Mouse (Mus musculus) stomach, embryonic 14.5 days (tissue): ENCODE results near the gene Gpx6. TPM values are rescaled to one million over a fixed set of nuclear protein-coding genes. Genes with fewer than 3 reads are reported as not detected.

Experiments used
- ATAC-seq: fragments of 200-750 bp; cut with Nextera tagmentation; 2 replicates; pipeline ENCODE4 v1.8.0; 2017; ENCODE audit warnings: low read depth, moderate TSS enrichment; ENCODE audit not compliant: insufficient number of reproducible peaks, insufficient read depth, low FRiP score
- H3K27ac ChIP-seq: fragments of 300-500 bp; sonication (generic); 2 replicates; pipeline ENCODE4 v1.5.1; 2014; ENCODE audit warnings: mild to moderate bottlenecking, low read length, moderate library complexity, mixed read lengths
- H3K27me3 ChIP-seq: fragments of 300-500 bp; sonication (generic); 2 replicates; pipeline ENCODE4 v1.6.1; 2014; ENCODE audit warnings: low read length, control low read depth, mixed read lengths; ENCODE audit not compliant: control insufficient read depth, insufficient read depth
- H3K36me3 ChIP-seq: fragments of 300-500 bp; sonication (generic); 2 replicates; pipeline ENCODE4 v1.6.1; 2014; ENCODE audit warnings: mild to moderate bottlenecking, control low read depth, low read length, moderate library complexity, mixed read lengths; ENCODE audit not compliant: control insufficient read depth, insufficient read depth
- H3K4me1 ChIP-seq: fragments of 300-500 bp; sonication (generic); 2 replicates; pipeline ENCODE4 v1.6.1; 2014; ENCODE audit warnings: low read length, control low read depth, mixed read lengths; ENCODE audit not compliant: control insufficient read depth, insufficient read depth
- H3K4me2 ChIP-seq: fragments of 300-500 bp; sonication (generic); replicated peaks from 2 replicates; pipeline ENCODE4 v1.6.1; 2014; ENCODE audit warnings: low read depth, low read length, control low read depth
- H3K4me3 ChIP-seq: fragments of 300-500 bp; sonication (generic); 2 replicates; pipeline ENCODE4 v1.5.1; 2014; ENCODE audit warnings: low read depth, low read length, control low read depth
- H3K9ac ChIP-seq: fragments of 300-500 bp; sonication (generic); replicated peaks from 2 replicates; pipeline ENCODE4 v1.6.1; 2014; ENCODE audit warnings: low read depth, mild to moderate bottlenecking, control low read depth, low read length, moderate library complexity, mixed read lengths
- H3K9me3 ChIP-seq: fragments of 300-500 bp; sonication (generic); 2 replicates; pipeline ENCODE4 v1.6.1; 2016; ENCODE audit warnings: low read depth, low read length, control low read depth; ENCODE audit not compliant: control insufficient read depth
- WGBS: fragments of 180-500 bp; shearing (Covaris S2); extraction: QIAGEN DNeasy Blood & Tissue Kit; methylation state at CpG from one replicate; pipeline ENCODE4 v1.1.7; 2014; 5-methylcytosine and 5-hydroxymethylcytosine counted together
- polyA plus RNA-seq: library from polyadenylated mRNA; unstranded; fragments of >200 nt; fragmentation: Nextera tagmentation; extraction: Ambion mirVana; gene quantifications from 2 replicates; pipeline ENCODE4 v1.2.1, GENCODE M21; 2014

Gpx6 gene
- polyA plus RNA-seq, 1 experiment from 2014 or later: not detected

DNA sequence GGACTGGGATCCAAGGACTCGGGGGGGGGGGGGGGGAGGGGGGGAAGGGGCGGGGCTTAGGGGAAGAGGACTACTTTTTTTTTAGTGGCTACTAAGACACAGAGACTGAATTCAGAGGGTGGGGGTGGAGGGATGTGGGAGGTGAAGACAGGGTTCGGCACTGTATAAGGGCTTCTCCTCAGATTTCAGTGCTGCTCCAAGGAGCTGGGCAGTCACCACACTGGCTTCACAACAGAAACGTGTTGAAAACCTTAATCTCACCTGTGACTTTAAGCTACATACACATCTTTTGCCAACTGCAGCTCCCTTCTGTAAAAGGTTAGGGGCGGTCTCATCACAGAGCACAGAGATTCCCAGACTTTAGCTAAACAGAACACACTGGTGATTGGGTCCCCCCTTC lies 929 bp downstream of the Gpx6 start:
- Histone ChIP-seq H3K27me3 (no peaks in the 10 kb centered on the region), H3K4me2 (no peak overlapping the region), H3K4me1 (no peaks in the 10 kb centered on the region), H3K9me3 (no peaks in the 10 kb centered on the region), H3K36me3 (no peaks in the 10 kb centered on the region), H3K9ac (no peak overlapping the region), H3K27ac (no peak overlapping the region), H3K4me3 (no peak overlapping the region)
- 49% methylated on average over 3 of the region's 5 CpGs for WGBS
- ATAC-seq: no peak

DNA sequence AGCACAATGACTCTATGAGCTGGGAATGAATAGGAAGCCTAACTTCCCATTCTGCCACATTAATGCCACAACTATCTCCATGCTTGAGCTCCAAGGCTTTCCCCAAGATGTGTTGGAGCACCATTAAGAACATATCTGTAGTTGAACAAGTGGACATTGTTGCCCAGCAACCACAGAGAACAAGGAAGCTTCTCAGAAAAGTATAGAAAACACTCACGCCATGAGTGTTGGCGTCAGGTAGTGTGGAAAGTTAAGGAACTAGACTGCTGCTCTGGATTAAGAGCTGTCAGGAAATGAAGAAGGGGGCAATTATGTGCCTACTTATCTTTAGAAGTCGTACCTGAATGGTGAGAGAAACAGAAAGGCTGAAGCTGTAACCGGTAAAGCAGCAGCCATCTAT lies 2.0 kb downstream of the Gpx6 start:
- ATAC-seq: no peak
- WGBS: 74% methylated on average over 4 of the region's 4 CpGs
- H3K4me2 ChIP-seq: no peak overlapping the region
- no peak overlapping the region for H3K4me3 ChIP-seq
- no peaks in the 10 kb centered on the region for H3K36me3 ChIP-seq
- H3K27me3 ChIP-seq: no peaks in the 10 kb centered on the region
- H3K4me1 ChIP-seq: no peaks in the 10 kb centered on the region
- no peaks in the 10 kb centered on the region for H3K9me3 ChIP-seq
- no peak overlapping the region for H3K27ac ChIP-seq
- H3K9ac ChIP-seq: no peak overlapping the region

DNA sequence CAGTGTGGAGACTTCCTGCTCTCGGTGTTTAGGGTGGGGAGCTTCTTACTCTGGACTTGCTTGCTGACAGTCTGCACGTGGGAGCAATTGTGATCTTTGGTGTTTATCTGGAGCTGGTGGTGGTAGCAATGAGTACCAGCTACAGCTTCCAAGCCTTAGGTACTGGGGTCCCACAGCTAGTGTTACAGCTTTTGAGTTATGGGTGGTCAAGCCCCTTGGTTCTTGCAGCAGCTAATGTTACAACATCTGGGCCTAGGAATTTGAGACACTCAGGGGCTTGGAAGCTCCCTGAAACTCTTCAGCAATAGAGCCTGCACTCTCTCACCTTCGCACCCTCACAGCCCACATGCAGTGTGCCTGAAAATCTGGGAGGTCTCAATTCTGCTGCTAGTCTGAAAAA lies 8.3 kb downstream of the Gpx6 start:
- no peak overlapping the region for H3K4me3 ChIP-seq
- H3K36me3 ChIP-seq: no peaks in the 10 kb centered on the region
- 54% methylated on average over 3 of the region's 3 CpGs for WGBS
- no peak overlapping the region for H3K27ac ChIP-seq
- no peaks in the 10 kb centered on the region for H3K4me1 ChIP-seq
- no peak overlapping the region for H3K4me2 ChIP-seq
- no peak overlapping the region for H3K9ac ChIP-seq
- H3K27me3 ChIP-seq: no peaks in the 10 kb centered on the region
- H3K9me3 ChIP-seq: no peaks in the 10 kb centered on the region
- ATAC-seq: no peak

DNA sequence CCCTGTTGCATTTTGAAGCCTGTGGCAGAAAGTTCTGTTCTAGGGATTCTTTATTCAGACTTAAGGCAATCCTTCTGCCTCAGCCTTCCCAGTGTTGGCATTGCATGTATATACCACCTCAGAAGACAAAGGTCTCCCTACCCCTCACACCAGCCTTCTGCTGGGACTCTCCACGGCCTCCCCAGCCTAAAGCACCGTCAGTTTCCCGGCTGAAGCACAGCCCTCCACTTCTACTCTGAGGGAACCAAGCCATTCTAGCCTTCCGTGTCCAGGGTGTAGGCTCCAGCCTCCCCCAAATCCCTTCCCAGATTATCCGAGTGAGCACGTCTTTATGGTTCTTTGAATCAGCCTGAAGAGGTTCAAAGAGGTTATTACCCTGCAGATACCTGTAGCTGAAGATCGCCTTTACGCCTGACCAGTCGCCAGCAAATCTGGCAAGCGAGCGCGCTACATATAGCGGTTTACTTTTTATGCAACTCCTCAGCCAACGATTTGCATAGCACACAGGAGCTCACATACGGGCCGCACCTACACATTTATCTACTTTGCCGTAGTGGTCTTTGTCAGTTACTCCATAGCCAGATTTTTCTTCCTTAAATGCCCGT lies 10.1 kb downstream of the Gpx6 start:
- Histone ChIP-seq H3K27me3 (no peaks in the 10 kb centered on the region), H3K27ac (no peak overlapping the region), H3K4me2 (peak overlapping the region; percentile 41), H3K36me3 (no peaks in the 10 kb centered on the region), H3K9me3 (no peaks in the 10 kb centered on the region), H3K4me1 (no peaks in the 10 kb centered on the region), H3K9ac (no peak overlapping the region), H3K4me3 (peak overlapping the region; percentile 25; the same call in 1 of the 2 replicates)
- 4% methylated on average over 18 of the region's 18 CpGs for WGBS
- ATAC-seq: no peak

DNA sequence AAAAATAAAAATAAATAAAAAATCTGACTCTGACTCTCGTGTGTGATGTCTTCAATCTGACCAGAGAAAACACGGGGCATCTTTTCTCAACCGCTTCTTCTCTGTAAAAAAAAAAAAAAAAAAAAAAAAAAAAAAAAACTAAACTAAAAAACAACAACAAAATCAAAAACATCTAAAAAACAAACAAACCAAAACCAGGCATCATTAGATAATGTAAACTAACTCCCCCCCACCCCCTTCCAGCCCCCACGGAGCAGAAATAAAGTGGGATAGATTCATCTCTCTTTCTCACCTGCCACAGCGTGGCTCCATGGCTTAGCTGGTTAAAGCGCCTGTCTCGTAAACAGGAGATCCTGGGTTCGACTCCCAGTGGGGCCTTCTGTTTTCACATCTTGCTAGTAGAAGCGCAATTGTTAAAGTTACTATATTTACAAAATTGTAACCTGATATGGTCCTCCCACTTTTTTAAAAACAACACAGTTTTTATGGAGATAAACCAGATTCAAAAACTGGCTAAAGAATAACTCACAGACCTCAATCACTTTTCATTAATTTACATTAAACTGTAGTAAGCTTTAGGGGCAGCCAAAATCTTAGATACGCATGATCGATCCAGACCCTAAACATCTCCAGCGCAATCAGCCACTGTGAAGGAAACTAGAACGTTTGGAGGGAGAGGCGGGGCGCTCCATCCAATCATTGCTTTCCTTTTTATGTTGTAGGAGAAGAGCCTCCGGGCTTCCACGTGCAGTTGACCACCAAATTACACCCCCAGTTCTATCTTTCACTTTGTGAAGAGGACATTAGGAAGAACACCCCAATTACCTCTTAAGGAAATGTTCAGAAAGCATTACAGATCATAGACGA lies 10.8 kb downstream of the Gpx6 start:
- Histone ChIP-seq H3K4me1 (0 out of 2 replicates have a peak, but pooled peaks cover 4% of the 10 kb centered on the region), H3K36me3 (no peaks in the 10 kb centered on the region), H3K27ac (no peak overlapping the region), H3K9me3 (no peaks in the 10 kb centered on the region), H3K27me3 (no peaks in the 10 kb centered on the region), H3K9ac (no peak overlapping the region), H3K4me3 (peak overlapping the region; percentile 25; the same call in 1 of the 2 replicates), H3K4me2 (peak overlapping the region; percentile 41)
- WGBS: 19% methylated on average over 18 of the region's 18 CpGs
- ATAC-seq: no peak

DNA sequence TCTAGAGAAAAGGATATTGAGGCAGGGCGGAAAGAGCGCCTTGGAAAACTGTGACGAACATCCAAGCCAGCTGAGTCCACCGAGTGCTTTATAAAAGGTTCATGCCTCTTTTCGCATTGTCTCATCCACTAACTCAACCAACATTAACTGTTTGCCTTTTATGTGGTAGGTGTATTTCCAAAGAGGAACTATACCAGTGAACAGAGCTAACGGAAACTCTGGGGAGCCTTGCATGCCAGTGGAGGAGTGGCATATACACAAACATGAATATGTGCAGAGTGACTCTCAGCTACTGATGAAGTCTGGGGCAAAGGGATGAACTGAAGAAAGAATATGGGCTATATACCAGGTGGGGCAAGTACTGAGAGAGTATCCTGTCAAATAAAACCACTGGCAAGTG lies 11.5 kb downstream of the Gpx6 start:
- WGBS: 61% methylated on average over 6 of the region's 6 CpGs
- H3K36me3 ChIP-seq: no peaks in the 10 kb centered on the region
- no peak overlapping the region for H3K9ac ChIP-seq
- no peak overlapping the region for H3K4me3 ChIP-seq
- no peaks in the 10 kb centered on the region for H3K27me3 ChIP-seq
- H3K9me3 ChIP-seq: no peaks in the 10 kb centered on the region
- H3K4me1 ChIP-seq: 0 out of 2 replicates have a peak, but pooled peaks cover 6% of the 10 kb centered on the region
- peak overlapping the region; percentile 41; the same call in 1 of the 2 replicates for H3K4me2 ChIP-seq
- ATAC-seq: no peak
- no peak overlapping the region for H3K27ac ChIP-seq

DNA sequence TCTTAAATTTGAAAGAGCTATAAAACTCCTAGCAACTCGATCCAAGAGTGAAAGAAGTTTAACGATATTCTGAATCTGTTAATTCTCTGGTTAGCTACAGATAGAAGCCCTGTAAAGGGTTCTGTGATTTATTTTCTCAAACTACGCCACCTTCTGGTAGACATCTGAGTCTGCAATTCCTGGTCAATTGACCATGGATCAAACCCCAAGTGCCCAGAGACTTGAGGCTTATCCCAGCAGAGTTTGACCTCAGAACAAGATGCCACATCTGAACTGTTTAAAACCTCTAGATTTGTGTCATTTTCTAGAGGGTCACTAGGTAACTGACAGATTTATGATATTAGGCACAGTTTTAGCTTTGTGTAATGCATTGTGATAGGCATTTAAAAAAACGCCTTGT lies 14.3 kb downstream of the Gpx6 start:
- no peak overlapping the region for H3K9ac ChIP-seq
- peak overlapping the region; percentile 69 for H3K4me2 ChIP-seq
- 10% methylated on average over 4 of the region's 4 CpGs for WGBS
- H3K9me3 ChIP-seq: no peaks in the 10 kb centered on the region
- no peaks in the 10 kb centered on the region for H3K27me3 ChIP-seq
- 0 out of 2 replicates have a peak, but pooled peaks cover 6% of the 10 kb centered on the region for H3K4me1 ChIP-seq
- H3K36me3 ChIP-seq: no peaks in the 10 kb centered on the region
- no peak overlapping the region for H3K27ac ChIP-seq
- peak; percentile 44; the same call in 1 of the 2 replicates for ATAC-seq
- peak overlapping the region; percentile 38 for H3K4me3 ChIP-seq

DNA sequence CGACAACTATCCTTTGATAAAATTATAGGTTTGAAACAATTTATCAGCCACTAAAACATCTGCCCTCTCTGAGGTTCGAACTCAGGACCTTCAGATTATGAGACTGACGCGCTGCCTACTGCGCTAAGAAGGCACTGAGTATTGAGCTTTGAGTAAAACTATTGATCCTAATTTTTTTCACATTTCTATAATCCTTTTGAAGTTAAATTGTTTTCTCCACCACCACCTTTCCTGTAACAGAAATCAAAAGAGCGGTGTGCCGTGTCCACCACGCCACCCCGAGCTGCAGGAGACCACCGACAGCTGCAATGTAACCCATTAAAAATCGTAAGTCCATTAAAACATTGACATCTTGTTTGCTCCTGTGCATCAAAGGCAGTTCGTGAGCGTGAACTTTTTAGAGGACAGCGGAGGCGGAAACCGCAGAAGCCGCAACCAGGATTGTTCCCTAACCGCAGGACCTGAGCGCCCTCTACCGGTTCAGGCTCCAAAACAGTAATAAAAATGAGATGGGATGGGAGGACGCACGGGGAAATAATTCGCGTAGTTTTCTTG lies 14.8 kb downstream of the Gpx6 start:
- no peak overlapping the region for H3K27ac ChIP-seq
- peak; percentile 68 for ATAC-seq
- WGBS: under 1% methylated on average over 24 of the region's 24 CpGs

More for the DNA sequence above, 14.8 kb downstream of the Gpx6 start:
- H3K27me3 ChIP-seq: no peaks in the 10 kb centered on the region
- no peaks in the 10 kb centered on the region for H3K36me3 ChIP-seq
- H3K4me1 ChIP-seq: 0 out of 2 replicates have a peak, but pooled peaks cover 6% of the 10 kb centered on the region
- H3K4me2 ChIP-seq: peak overlapping the region; percentile 69
- no peaks in the 10 kb centered on the region for H3K9me3 ChIP-seq
- 0 out of 2 replicates have a peak overlapping the region, but pooled peaks have one; percentile 18 for H3K9ac ChIP-seq
- H3K4me3 ChIP-seq: peak overlapping the region; percentile 38
